Mouse (Mus musculus): ENCODE measurements around the gene Eef2k.
"Not testable (repeated sequence)": the region's sequence is repeated elsewhere in the genome, so short reads cannot be mapped to it uniquely, and the experiment has no call there.

Eef2k gene

DNA sequence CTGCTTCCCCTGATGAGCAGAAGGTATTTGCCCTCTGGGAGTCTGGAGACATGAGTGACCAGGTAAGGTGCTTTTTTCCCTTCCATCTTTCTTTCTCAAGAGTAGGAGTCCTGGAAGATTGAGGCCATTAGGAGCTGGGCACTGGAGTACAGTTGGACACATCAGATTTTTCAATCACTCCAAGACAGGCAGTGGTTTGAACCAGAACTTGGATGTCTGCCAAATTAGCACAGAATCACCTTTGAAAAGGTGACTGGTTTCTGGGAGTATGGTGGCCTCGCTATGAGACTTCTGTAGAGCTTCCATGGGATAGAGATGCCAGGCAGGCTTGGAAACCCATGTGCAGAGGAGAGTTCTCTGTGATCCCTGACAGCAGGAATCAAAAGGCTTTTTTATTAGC, 99.9 kb downstream of the Eef2k start:
- DNase-seq: no peak

DNA sequence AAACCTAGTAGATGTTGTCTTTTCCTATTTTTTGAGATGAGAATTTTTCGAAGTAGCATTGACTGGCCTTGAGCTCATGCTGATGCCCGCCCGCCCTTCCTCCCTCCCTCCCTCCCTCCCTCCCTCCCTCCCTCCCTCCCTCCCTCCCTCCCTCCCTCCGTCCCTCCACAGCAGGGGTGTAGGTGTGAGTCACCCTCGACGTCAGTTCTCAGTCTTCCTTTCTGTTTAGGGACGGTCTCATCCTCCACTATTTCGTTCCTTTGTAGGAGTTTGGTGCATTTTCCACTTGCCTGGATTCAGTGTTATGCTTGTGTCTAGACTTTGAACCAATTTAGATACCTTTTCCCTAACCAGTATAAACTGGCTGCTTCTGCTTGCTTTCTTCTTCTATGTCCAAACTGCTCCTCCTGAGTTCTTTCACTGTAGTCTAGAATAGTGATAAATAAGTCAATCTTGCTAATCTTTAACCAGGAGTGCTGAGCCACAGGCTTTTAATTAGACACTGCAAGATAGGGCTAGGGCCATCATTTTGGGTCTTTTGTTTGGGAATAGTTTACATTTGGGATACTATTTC, 101.4 kb downstream of the Eef2k start:
- DNase-seq: no peak

DNA sequence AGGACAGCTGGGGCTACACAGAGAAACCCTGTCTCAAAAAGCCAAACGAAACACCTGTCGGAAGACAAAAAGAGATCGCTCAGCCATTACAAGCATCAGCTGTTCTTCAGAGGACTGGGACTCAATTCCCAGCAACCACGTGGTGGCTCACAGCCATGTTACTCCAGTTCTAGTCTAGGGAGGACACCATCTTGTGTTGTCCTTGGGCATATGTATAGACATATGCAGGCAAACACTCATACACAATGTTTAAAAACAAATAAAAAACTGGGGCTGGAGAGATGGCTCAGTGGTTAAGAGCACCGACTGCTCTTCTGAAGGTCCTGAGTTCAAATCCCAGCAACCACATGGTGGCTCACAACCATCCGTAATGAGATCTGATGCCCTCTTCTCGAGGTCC, 111.0 kb downstream of the Eef2k start:
- not testable (repeated sequence) for DNase-seq

All from thymus, postnatal 36 days (tissue).